Mouse (Mus musculus) heart, postnatal 14 days (tissue): ENCODE measurements around the gene Yap1. TPM values are rescaled to one million over a fixed set of nuclear protein-coding genes. Genes with fewer than 3 reads are reported as not detected.

Source experiments
- DNase-seq, 2 experiments: peaks; one replicate each; pipeline ENCODE4 v3.0.0; 2021 to 2022
- intact Hi-C: fragments of 180-260 bp; cut with DNase I; formaldehyde crosslinking; loops from one replicate; pipeline ENCODE4 v1.15.1; 2025
- long read RNA-seq, 2 experiments: library from polyadenylated mRNA; stranded (forward); transcript quantifications; one replicate each; pipeline ENCODE4 v2.0.0; 2021
- total RNA-seq, 2 experiments: library from RNA; stranded (reverse); gene quantifications; 2 replicates each; pipeline ENCODE4 v1.2.3; 2021

Yap1 gene
- 10 to 100 TPM; 60.9 to 63.1 TPM for total RNA-seq
- long read RNA-seq, experiment 1, full-length matches to known transcripts = 10 of 26 reads
- long read RNA-seq, experiment 1, partial matches to known transcripts = 2 of 26 reads
- long read RNA-seq, experiment 1, other reads (novel, unspliced or antisense) = 14 of 26 reads
- long read RNA-seq, experiment 2, full-length matches to known transcripts = 7 of 16 reads
- long read RNA-seq, experiment 2, partial matches to known transcripts = 4 of 16 reads
- long read RNA-seq, experiment 2, other reads (novel, unspliced or antisense) = 5 of 16 reads

GRCm38 (mm10) chr9:8004370-8004991 is at the start of gene Yap1:
Yap1 (minus strand) TSS chr9:8004596.
- intact Hi-C loops = loop anchor here (5.0 to 10.0 kb wide), 4 partner anchors 42 to 240 kb away; partner anchors contain the start of genes Birc2, Cep126 and Tmem123

GRCm38 (mm10) chr9:8043044-8043387 is 38.6 kb upstream of the Yap1 start:
- intact Hi-C loops = loop anchor here (5.0 kb wide), 1 partner anchor 36 kb away; no protein-coding TSS in a partner anchor
- DNase-seq = no peak

More at GRCm38 (mm10) chr9:8004370-8004991, at the start of gene Yap1:
- DNase-seq = peak; percentile 94 to 95

GRCm38 (mm10) chr9:8042338-8043043 is 38.1 kb upstream of the Yap1 start, which contains the start of gene Cfap300:
Cfap300 (minus strand) TSS chr9:8042823.
- intact Hi-C loops = loop anchor here (5.0 kb wide), 1 partner anchor 35 kb away; no protein-coding TSS in a partner anchor
- peak; percentile 97 to 98 for DNase-seq

- DNase-seq = no peak
- intact Hi-C loops = no loop called here
Measured at GRCm38 (mm10) chr9:8035546-8035945, 31.1 kb upstream of the Yap1 start.

GRCm38 (mm10) chr9:8035091-8035490 is 30.7 kb upstream of the Yap1 start:
- DNase-seq = no peak
- intact Hi-C loops = no loop called here

GRCm38 (mm10) chr9:8034143-8034542 is 29.7 kb upstream of the Yap1 start:
- DNase-seq = no peak
- intact Hi-C loops = no loop called here

- DNase-seq = no peak
- intact Hi-C loops = no loop called here
Measured at GRCm38 (mm10) chr9:8032847-8033246, 28.5 kb upstream of the Yap1 start.

- DNase-seq = no peak
- intact Hi-C loops = no loop called here
Measured at GRCm38 (mm10) chr9:8018609-8019008, 14.2 kb upstream of the Yap1 start.

- intact Hi-C loops = no loop called here
- DNase-seq = peak; percentile 8 to 32
Measured at GRCm38 (mm10) chr9:8017253-8017913, 13.0 kb upstream of the Yap1 start.

GRCm38 (mm10) chr9:8003301-8004271 is 810 bp downstream of the Yap1 start:
- intact Hi-C loops = loop anchor here (5.0 to 10.0 kb wide), 4 partner anchors 41 to 239 kb away; partner anchors contain the start of genes Birc2, Cep126 and Tmem123
- peak; percentile 61 to 67 for DNase-seq

GRCm38 (mm10) chr9:8002806-8003205 is 1.6 kb downstream of the Yap1 start:
- intact Hi-C loops = loop anchor here (5.0 to 10.0 kb wide), 4 partner anchors 41 to 238 kb away; partner anchors contain the start of genes Birc2, Cep126 and Tmem123

GRCm38 (mm10) chr9:8001352-8001751 is 3.0 kb downstream of the Yap1 start:
- intact Hi-C loops = loop anchor here (5.0 to 10.0 kb wide), 4 partner anchors 39 to 237 kb away; partner anchors contain the start of genes Birc2, Cep126 and Tmem123
- peak in 1 of 2 experiments; percentile 26 for DNase-seq

More at GRCm38 (mm10) chr9:8002806-8003205, 1.6 kb downstream of the Yap1 start:
- peak in 1 of 2 experiments; percentile 14 for DNase-seq

- no peak for DNase-seq
- intact Hi-C loops = no loop called here
Measured at GRCm38 (mm10) chr9:7994275-7994674, 10.1 kb downstream of the Yap1 start.

GRCm38 (mm10) chr9:7992651-7993050 is 11.7 kb downstream of the Yap1 start:
- DNase-seq = peak; percentile 36 to 38
- intact Hi-C loops = no loop called here

- intact Hi-C loops = no loop called here
- DNase-seq = no peak
Measured at GRCm38 (mm10) chr9:7990897-7991296, 13.5 kb downstream of the Yap1 start.

GRCm38 (mm10) chr9:7987119-7987518 is 17.3 kb downstream of the Yap1 start:
- DNase-seq = no peak
- intact Hi-C loops = no loop called here

- intact Hi-C loops = no loop called here
- no peak for DNase-seq
Measured at GRCm38 (mm10) chr9:7984287-7984686, 20.1 kb downstream of the Yap1 start.

GRCm38 (mm10) chr9:7983665-7984064 is 20.7 kb downstream of the Yap1 start:
- intact Hi-C loops = no loop called here
- DNase-seq = no peak

GRCm38 (mm10) chr9:7980162-7980561 is 24.2 kb downstream of the Yap1 start:
- no peak for DNase-seq
- intact Hi-C loops = no loop called here
